Mouse (Mus musculus) neural tube, embryonic 15.5 days (tissue): ENCODE measurements at regions not wholly inside any gene's neighbourhood (a gene's known extent, or its start where the extent isn't known, plus 50 kb on each side); places are given as distances from the start of the nearest gene placed in this dataset.

Experiments used
- ATAC-seq: fragments of 200-750 bp; cut with Nextera tagmentation; 2 replicates; pipeline ENCODE4 v1.8.0; 2017; ENCODE audit warnings: mild to moderate bottlenecking, moderate TSS enrichment, moderate library complexity; ENCODE audit not compliant: low FRiP score
- H3K27ac ChIP-seq: fragments of 300-500 bp; sonication (generic); replicated peaks from 2 replicates; pipeline ENCODE4 v1.5.1; 2015; ENCODE audit warnings: mild to moderate bottlenecking, inconsistent platforms
- H3K27me3 ChIP-seq: fragments of 300-500 bp; sonication (generic); replicated peaks from 2 replicates; pipeline ENCODE4 v1.6.1; 2015; ENCODE audit warnings: inconsistent platforms
- H3K36me3 ChIP-seq: fragments of 300-500 bp; sonication (generic); 2 replicates; pipeline ENCODE4 v1.6.1; 2015; ENCODE audit warnings: inconsistent platforms
- H3K4me1 ChIP-seq: fragments of 300-500 bp; sonication (generic); 2 replicates; pipeline ENCODE4 v1.6.1; 2015; ENCODE audit warnings: inconsistent platforms
- H3K4me2 ChIP-seq: fragments of 300-500 bp; sonication (generic); 2 replicates; pipeline ENCODE4 v1.6.1; 2015; ENCODE audit warnings: inconsistent platforms, mild to moderate bottlenecking, moderate library complexity
- H3K4me3 ChIP-seq: fragments of 300-500 bp; sonication (generic); replicated peaks from 2 replicates; pipeline ENCODE4 v1.5.1; 2015; ENCODE audit warnings: mild to moderate bottlenecking, inconsistent platforms
- H3K9ac ChIP-seq: fragments of 300-500 bp; sonication (generic); replicated peaks from 2 replicates; pipeline ENCODE4 v1.6.1; 2015; ENCODE audit warnings: mild to moderate bottlenecking, inconsistent platforms
- H3K9me3 ChIP-seq: fragments of 300-500 bp; sonication (generic); replicated peaks from 2 replicates; pipeline ENCODE4 v1.6.1; 2016; ENCODE audit warnings: inconsistent platforms
- WGBS: fragments of 180-500 bp; shearing (Covaris S2); methylation state at CpG from one replicate; pipeline ENCODE4 v1.1.7; 2015; ENCODE audit warnings: mixed read lengths; 5-methylcytosine and 5-hydroxymethylcytosine counted together

DNA sequence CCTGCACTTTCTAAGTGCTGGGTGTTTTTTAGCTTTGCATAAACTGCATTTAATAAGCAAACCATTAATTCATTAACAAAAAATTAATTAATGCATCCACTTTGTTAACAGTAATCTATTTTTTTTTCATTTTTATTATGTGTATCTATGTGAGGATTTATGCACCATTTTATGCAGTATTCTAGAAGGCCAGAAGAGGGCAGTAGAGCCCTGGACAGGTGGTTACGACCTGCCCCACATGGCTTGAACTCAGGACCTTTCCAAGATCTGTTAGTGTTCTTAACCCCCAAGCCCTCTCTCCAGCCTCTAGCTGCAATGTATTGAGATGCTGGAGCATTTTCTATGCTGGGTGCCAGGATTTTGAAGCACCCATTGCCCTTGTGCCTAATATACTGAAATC lies 377.6 kb upstream of the Tbx3 start:
- Histone ChIP-seq H3K9me3 (no peaks in the 10 kb centered on the region), H3K4me1 (no peaks in the 10 kb centered on the region), H3K27ac (no peak overlapping the region), H3K36me3 (no peaks in the 10 kb centered on the region), H3K27me3 (no peaks in the 10 kb centered on the region), H3K9ac (no peak overlapping the region), H3K4me3 (no peak overlapping the region), H3K4me2 (no peak overlapping the region)
- 90% methylated on average over 1 of the region's 1 CpGs for WGBS
- ATAC-seq, result no peak

- 77% methylated on average over 3 of the region's 3 CpGs for WGBS
- Histone ChIP-seq H3K27ac (no peak overlapping the region), H3K9me3 (no peaks in the 10 kb centered on the region), H3K9ac (no peak overlapping the region), H3K4me3 (no peak overlapping the region), H3K4me2 (no peak overlapping the region), H3K27me3 (no peaks in the 10 kb centered on the region), H3K4me1 (no peaks in the 10 kb centered on the region), H3K36me3 (no peaks in the 10 kb centered on the region)
- no peak for ATAC-seq
Measured at GRCm38 (mm10) chr5:119299311-119299710, 371.2 kb upstream of the Tbx3 start.

DNA sequence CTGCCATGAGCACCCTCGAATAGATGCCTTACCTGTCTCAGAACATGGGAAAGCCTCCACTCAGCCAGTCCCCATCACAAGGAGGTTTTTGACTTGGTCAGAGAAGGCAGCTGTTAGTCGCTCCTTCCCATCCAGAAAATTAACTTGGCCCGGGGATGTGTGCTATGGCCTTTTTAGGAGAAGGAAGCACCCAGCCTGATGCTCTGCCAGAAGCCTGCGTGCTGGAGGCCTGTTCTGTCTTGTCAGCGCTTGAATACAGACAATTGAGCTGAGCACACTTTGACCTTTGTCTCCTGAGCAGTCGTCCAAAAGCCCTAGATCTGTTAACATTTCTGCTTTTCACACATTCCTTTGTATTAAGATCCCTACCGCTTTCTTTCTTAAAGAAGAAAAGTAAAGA lies 370.4 kb upstream of the Tbx3 start:
- no peak overlapping the region for H3K9ac ChIP-seq
- H3K36me3 ChIP-seq, result no peaks in the 10 kb centered on the region
- WGBS, result 29% methylated on average over 7 of the region's 7 CpGs
- H3K4me1 ChIP-seq, result no peaks in the 10 kb centered on the region
- H3K27ac ChIP-seq, result no peak overlapping the region
- no peaks in the 10 kb centered on the region for H3K9me3 ChIP-seq
- no peak overlapping the region for H3K4me2 ChIP-seq
- H3K4me3 ChIP-seq, result no peak overlapping the region
- no peak for ATAC-seq
- H3K27me3 ChIP-seq, result no peaks in the 10 kb centered on the region

- H3K27me3 ChIP-seq, result no peaks in the 10 kb centered on the region
- 52% methylated on average over 5 of the region's 5 CpGs for WGBS
- H3K36me3 ChIP-seq, result no peaks in the 10 kb centered on the region
- ATAC-seq, result no peak
- no peaks in the 10 kb centered on the region for H3K4me1 ChIP-seq
- no peak overlapping the region for H3K4me3 ChIP-seq
- H3K9me3 ChIP-seq, result no peaks in the 10 kb centered on the region
- no peak overlapping the region for H3K27ac ChIP-seq
- H3K9ac ChIP-seq, result no peak overlapping the region
- no peak overlapping the region for H3K4me2 ChIP-seq
Measured at GRCm38 (mm10) chr5:119301539-119301938, 368.9 kb upstream of the Tbx3 start.

- Histone ChIP-seq H3K4me3 (no peak overlapping the region), H3K4me2 (no peak overlapping the region), H3K4me1 (no peaks in the 10 kb centered on the region), H3K36me3 (no peaks in the 10 kb centered on the region), H3K27ac (no peak overlapping the region), H3K9me3 (no peaks in the 10 kb centered on the region), H3K27me3 (no peaks in the 10 kb centered on the region), H3K9ac (no peak overlapping the region)
- no peak for ATAC-seq
- WGBS, result 14% methylated on average over 5 of the region's 5 CpGs
Measured at GRCm38 (mm10) chr5:119304721-119305120, 365.7 kb upstream of the Tbx3 start.

DNA sequence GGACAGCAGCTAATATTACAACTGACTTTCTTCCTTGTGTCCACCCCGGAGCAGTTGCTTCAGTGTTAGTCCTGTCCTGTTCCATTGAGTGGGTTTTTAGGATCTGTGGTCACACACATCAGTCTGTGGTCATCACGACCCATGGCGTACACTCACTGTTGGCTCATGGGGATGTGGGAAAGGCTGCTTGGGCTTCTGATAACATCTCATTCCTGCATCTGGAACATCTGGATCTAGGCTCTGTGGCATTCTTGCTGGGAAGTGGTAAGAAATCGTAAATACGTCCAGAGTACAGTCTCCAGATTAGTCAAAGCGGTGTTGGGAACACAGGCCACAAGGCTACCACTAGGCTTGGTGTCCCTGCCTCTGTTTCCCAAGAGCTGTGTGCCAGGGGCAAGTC lies 362.7 kb upstream of the Tbx3 start:
- Histone ChIP-seq H3K4me3 (no peak overlapping the region), H3K27ac (no peak overlapping the region), H3K4me1 (no peaks in the 10 kb centered on the region), H3K36me3 (no peaks in the 10 kb centered on the region), H3K9ac (no peak overlapping the region), H3K4me2 (no peak overlapping the region), H3K9me3 (no peaks in the 10 kb centered on the region), H3K27me3 (no peaks in the 10 kb centered on the region)
- no peak for ATAC-seq
- 93% methylated on average over 6 of the region's 6 CpGs for WGBS

- Histone ChIP-seq H3K4me2 (no peak overlapping the region), H3K27me3 (no peaks in the 10 kb centered on the region), H3K4me3 (no peak overlapping the region), H3K36me3 (no peaks in the 10 kb centered on the region), H3K4me1 (no peaks in the 10 kb centered on the region), H3K9me3 (no peaks in the 10 kb centered on the region), H3K9ac (no peak overlapping the region), H3K27ac (no peak overlapping the region)
- 74% methylated on average over 11 of the region's 11 CpGs for WGBS
- ATAC-seq, result no peak
Measured at GRCm38 (mm10) chr5:119310178-119310930, 360.1 kb upstream of the Tbx3 start.

DNA sequence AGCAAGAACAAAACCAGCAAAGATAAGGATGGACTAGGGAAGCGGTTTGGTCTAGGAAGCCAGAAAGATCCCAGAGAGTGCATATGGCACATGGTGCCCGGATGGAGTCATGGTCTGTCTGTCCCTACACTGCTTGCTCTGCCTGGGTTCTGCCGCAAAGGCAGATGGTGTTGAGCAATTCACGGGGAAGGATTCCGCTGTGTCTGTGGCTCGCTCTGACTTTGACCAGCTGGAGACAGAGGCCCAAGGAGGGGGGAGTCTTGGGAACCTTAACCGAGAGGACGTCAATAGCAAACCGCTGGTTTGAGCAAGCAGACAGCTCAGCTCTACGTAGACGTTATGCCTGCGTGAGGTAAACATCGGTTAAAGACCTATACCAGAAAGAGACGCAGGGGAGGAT lies 357.7 kb upstream of the Tbx3 start:
- H3K9me3 ChIP-seq, result no peaks in the 10 kb centered on the region
- no peak overlapping the region for H3K4me3 ChIP-seq
- no peak overlapping the region for H3K9ac ChIP-seq
- H3K27me3 ChIP-seq, result no peaks in the 10 kb centered on the region
- H3K4me2 ChIP-seq, result no peak overlapping the region
- WGBS, result 83% methylated on average over 14 of the region's 14 CpGs
- H3K27ac ChIP-seq, result no peak overlapping the region
- no peaks in the 10 kb centered on the region for H3K4me1 ChIP-seq
- H3K36me3 ChIP-seq, result no peaks in the 10 kb centered on the region
- no peak for ATAC-seq

- H3K4me2 ChIP-seq, result no peak overlapping the region
- no peak for ATAC-seq
- H3K9me3 ChIP-seq, result no peaks in the 10 kb centered on the region
- H3K4me1 ChIP-seq, result no peaks in the 10 kb centered on the region
- no peak overlapping the region for H3K9ac ChIP-seq
- 83% methylated on average over 7 of the region's 7 CpGs for WGBS
- H3K27ac ChIP-seq, result no peak overlapping the region
- no peaks in the 10 kb centered on the region for H3K27me3 ChIP-seq
- H3K36me3 ChIP-seq, result no peaks in the 10 kb centered on the region
- H3K4me3 ChIP-seq, result no peak overlapping the region
Measured at GRCm38 (mm10) chr5:119315149-119315548, 355.3 kb upstream of the Tbx3 start.

DNA sequence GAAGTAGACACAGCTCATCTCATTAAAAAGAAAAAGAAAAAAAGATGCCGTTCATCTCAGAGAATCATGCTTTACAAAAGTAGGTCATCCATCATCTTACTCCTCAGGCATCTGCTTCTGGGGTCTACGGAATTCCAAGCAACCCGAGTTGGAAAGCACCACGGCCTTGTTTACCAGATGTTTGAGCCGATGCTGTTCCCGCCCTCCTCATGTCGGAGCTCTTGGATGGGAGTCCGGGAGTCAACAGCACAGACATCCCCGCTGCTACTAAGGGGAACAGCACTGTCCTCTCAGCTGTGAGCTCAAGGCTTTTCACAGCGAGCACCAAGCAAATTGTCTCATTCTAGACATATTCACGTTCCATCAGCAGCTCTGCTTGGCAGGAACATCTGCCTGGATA lies 352.9 kb upstream of the Tbx3 start:
- Histone ChIP-seq H3K36me3 (no peaks in the 10 kb centered on the region), H3K4me1 (no peaks in the 10 kb centered on the region), H3K27ac (no peak overlapping the region), H3K9me3 (no peaks in the 10 kb centered on the region), H3K27me3 (no peaks in the 10 kb centered on the region), H3K4me3 (no peak overlapping the region), H3K4me2 (no peak overlapping the region), H3K9ac (no peak overlapping the region)
- no peak for ATAC-seq
- WGBS, result 80% methylated on average over 11 of the region's 11 CpGs

- H3K27me3 ChIP-seq, result no peaks in the 10 kb centered on the region
- no peak for ATAC-seq
- WGBS, result 79% methylated on average over 10 of the region's 10 CpGs
- no peaks in the 10 kb centered on the region for H3K9me3 ChIP-seq
- no peak overlapping the region for H3K9ac ChIP-seq
- no peak overlapping the region for H3K4me2 ChIP-seq
- no peaks in the 10 kb centered on the region for H3K36me3 ChIP-seq
- no peaks in the 10 kb centered on the region for H3K4me1 ChIP-seq
- no peak overlapping the region for H3K27ac ChIP-seq
- H3K4me3 ChIP-seq, result no peak overlapping the region
Measured at GRCm38 (mm10) chr5:119321368-119322144, 348.9 kb upstream of the Tbx3 start.

- Histone ChIP-seq H3K4me2 (no peak overlapping the region), H3K36me3 (no peaks in the 10 kb centered on the region), H3K27me3 (no peaks in the 10 kb centered on the region), H3K9me3 (no peaks in the 10 kb centered on the region), H3K4me3 (no peak overlapping the region), H3K27ac (no peak overlapping the region), H3K9ac (no peak overlapping the region), H3K4me1 (no peaks in the 10 kb centered on the region)
- 46% methylated on average over 13 of the region's 13 CpGs for WGBS
- ATAC-seq, result no peak
Measured at GRCm38 (mm10) chr5:119322411-119322810, 348.1 kb upstream of the Tbx3 start.
